Mouse (Mus musculus) embryonic facial prominence, embryonic 13.5 days (tissue): Measurements from ENCODE around the gene Slc8a1. TPM values are rescaled to one million over a fixed set of nuclear protein-coding genes. Genes with fewer than 3 reads are reported as not detected.

ENCODE experiments used
- ATAC-seq: fragments of 200-750 bp; cut with Nextera tagmentation; 2 replicates; pipeline ENCODE4 v1.8.0; 2017; ENCODE audit warnings: low read depth; ENCODE audit not compliant: insufficient number of reproducible peaks, insufficient read depth, low FRiP score, low TSS enrichment
- H3K27ac ChIP-seq: fragments of 300-500 bp; sonication (generic); 2 replicates; pipeline ENCODE4 v1.5.1; 2015; ENCODE audit warnings: moderate library complexity, mild to moderate bottlenecking, inconsistent platforms
- H3K27me3 ChIP-seq: fragments of 300-500 bp; sonication (generic); 2 replicates; pipeline ENCODE4 v1.6.1; 2015; ENCODE audit warnings: mild to moderate bottlenecking, inconsistent platforms
- H3K36me3 ChIP-seq: fragments of 300-500 bp; sonication (generic); 2 replicates; pipeline ENCODE4 v1.6.1; 2015; ENCODE audit warnings: mild to moderate bottlenecking, inconsistent platforms
- H3K4me1 ChIP-seq: fragments of 300-500 bp; sonication (generic); 2 replicates; pipeline ENCODE4 v1.6.1; 2015; ENCODE audit warnings: inconsistent platforms
- H3K4me2 ChIP-seq: fragments of 300-500 bp; sonication (generic); 2 replicates; pipeline ENCODE4 v1.6.1; 2015; ENCODE audit warnings: moderate library complexity, mild to moderate bottlenecking, inconsistent platforms
- H3K4me3 ChIP-seq: fragments of 300-500 bp; sonication (generic); 2 replicates; pipeline ENCODE4 v1.5.1; 2015; ENCODE audit warnings: mild to moderate bottlenecking, inconsistent platforms
- H3K9ac ChIP-seq: fragments of 300-500 bp; sonication (generic); 2 replicates; pipeline ENCODE4 v1.6.1; 2015; ENCODE audit warnings: mild to moderate bottlenecking, inconsistent platforms
- H3K9me3 ChIP-seq: fragments of 300-500 bp; sonication (generic); 2 replicates; pipeline ENCODE4 v1.6.1; 2016; ENCODE audit warnings: inconsistent platforms
- WGBS: fragments of 180-500 bp; shearing (Covaris S2); methylation state at CpG from one replicate; pipeline ENCODE4 v1.1.7; 2015; ENCODE audit warnings: mixed read lengths; 5-methylcytosine and 5-hydroxymethylcytosine counted together
- polyA plus RNA-seq: library from polyadenylated mRNA; unstranded; fragments of >200 nt; fragmentation: Nextera tagmentation; extraction: Ambion mirVana; gene quantifications from 2 replicates; pipeline ENCODE4 v1.2.1, GENCODE M21; 2015

Gene Slc8a1
- 5.0 and 6.8 TPM in 2 replicates for polyA plus RNA-seq

DNA sequence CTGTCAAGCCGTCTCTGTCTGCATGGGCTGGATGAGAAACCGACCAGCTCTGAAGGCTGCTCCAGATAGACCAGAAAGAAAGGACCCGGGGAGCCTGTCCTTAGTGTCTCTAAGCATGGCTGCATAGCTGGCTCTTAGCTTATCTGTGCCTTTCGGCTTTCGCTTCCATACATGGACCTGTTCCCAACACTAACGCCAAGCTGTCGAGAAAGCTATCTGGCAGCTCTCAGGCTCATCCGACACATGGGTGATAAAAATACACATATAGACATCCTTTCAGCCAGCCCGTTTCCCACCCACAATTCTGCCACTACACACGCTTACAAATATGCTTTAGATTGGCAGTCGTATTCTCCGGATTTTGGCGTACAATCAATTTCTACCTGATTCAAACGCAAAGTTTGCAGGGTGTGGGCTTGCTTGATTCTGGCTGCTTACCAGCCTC, at the start of gene Slc8a1:
Slc8a1 (minus strand) TSS at position 67 of the 445 bp plus-strand sequence.
- H3K9ac ChIP-seq, result no peak within 1 kb of the TSS
- no peak within 1 kb of the TSS for H3K27ac ChIP-seq
- WGBS, result 91% methylated on average over 14 of the region's 14 CpGs

DNA sequence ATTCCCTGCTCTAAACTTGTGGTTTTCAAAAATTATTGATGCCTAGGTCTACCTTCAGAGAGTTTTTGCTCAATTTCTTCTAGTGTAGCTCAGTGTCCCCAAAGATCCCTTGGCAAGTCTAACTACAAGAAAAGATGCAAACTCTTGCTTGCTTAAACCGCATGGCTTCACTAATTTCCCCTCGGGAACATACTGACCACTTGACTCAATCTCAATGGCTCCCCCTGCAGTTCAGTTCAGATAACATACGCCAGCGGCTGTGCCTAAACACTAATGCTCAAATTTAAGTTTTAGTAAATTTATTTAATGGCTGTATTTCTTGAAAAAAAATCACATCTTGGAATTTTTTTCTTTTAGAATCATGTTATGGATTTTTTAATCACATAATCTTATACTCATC, 49.2 kb upstream of the Slc8a1 start:
- ATAC-seq, result no peak
- H3K9me3 ChIP-seq, result no peaks in the 10 kb centered on the region
- H3K4me2 ChIP-seq, result no peak overlapping the region
- H3K27me3 ChIP-seq, result no peaks in the 10 kb centered on the region
- H3K27ac ChIP-seq, result no peak overlapping the region
- no peak overlapping the region for H3K9ac ChIP-seq
- no peaks in the 10 kb centered on the region for H3K36me3 ChIP-seq
- no peak overlapping the region for H3K4me3 ChIP-seq
- WGBS, result 36% methylated on average over 4 of the region's 4 CpGs
- no peaks in the 10 kb centered on the region for H3K4me1 ChIP-seq

More for the DNA sequence above, at the start of gene Slc8a1:
- Histone ChIP-seq H3K4me3 (no peak within 1 kb of the TSS), H3K9me3 (no peaks in the 10 kb centered on the region), H3K4me2 (no peak within 1 kb of the TSS), H3K27me3 (no peaks in the 10 kb centered on the region), H3K4me1 (no peaks in the 10 kb centered on the region), H3K36me3 (no peaks in the 10 kb centered on the region)
- no peak for ATAC-seq

DNA sequence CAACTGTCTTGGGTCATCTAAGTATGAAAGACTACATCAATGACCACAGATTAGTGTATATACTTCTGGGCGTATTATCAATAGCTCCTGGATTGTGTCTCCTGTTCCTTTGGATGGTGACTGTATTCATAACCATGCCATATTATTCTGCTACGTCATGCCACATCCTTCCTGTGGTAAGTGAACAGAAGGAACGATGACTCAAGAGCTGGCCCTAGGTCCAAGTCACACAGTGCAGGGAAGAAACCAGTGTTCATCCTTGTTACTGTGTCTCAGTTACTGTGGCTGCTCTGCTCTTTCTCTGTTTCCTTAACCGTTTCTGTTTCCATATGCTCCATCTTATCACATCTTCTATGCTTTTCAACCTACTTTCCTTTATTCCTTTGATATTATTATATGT, 44.1 kb upstream of the Slc8a1 start:
- H3K4me3 ChIP-seq, result no peak overlapping the region

DNA sequence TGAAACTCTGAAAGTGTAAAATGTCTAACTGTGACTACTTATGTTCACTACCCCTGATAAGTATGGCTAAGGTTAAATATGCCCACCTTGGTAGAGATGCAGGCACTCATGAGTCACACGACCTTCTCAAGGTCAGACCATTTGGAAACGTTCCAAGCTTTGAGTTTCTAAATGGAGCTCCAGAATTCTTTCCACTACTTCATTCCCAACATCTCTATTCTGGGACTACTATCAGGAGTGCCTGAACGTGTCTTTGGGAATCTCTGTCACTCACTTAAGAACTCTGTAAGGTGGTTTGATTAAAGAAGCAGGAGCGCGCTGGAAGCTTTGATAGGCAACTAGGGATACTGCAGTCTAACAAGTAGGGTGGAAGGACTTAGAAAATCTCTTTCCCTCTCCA, 43.3 kb upstream of the Slc8a1 start:
- H3K36me3 ChIP-seq, result no peaks in the 10 kb centered on the region
- H3K4me1 ChIP-seq, result no peaks in the 10 kb centered on the region
- H3K9me3 ChIP-seq, result no peaks in the 10 kb centered on the region
- WGBS, result 83% methylated on average over 5 of the region's 5 CpGs
- no peak overlapping the region for H3K9ac ChIP-seq
- H3K4me3 ChIP-seq, result no peak overlapping the region
- H3K4me2 ChIP-seq, result no peak overlapping the region
- no peak overlapping the region for H3K27ac ChIP-seq
- H3K27me3 ChIP-seq, result no peaks in the 10 kb centered on the region
- ATAC-seq, result no peak

More for the DNA sequence above, 44.1 kb upstream of the Slc8a1 start:
- Histone ChIP-seq H3K27me3 (no peaks in the 10 kb centered on the region), H3K9ac (no peak overlapping the region), H3K27ac (no peak overlapping the region), H3K9me3 (no peaks in the 10 kb centered on the region), H3K36me3 (no peaks in the 10 kb centered on the region), H3K4me1 (no peaks in the 10 kb centered on the region), H3K4me2 (no peak overlapping the region)
- WGBS, result 85% methylated on average over 4 of the region's 4 CpGs
- no peak for ATAC-seq

DNA sequence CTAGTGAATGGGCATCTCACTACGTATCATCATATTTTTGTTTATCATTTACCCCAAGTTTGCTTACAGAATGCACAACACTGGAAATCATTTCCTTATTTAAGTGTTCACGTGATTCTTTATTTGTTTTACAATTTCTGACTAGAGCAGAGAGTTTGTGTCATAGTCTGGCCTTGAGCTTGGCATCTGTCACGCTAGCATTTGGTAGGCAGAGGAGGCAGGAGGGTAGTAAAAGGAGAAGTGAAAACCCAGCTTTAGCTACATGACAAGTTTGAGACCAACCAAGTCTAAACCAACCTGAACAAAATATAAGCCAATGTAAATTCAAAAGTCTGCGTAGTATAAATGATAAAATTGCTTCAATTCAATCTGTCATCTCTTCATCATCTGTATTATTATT, 41.7 kb upstream of the Slc8a1 start:
- Histone ChIP-seq H3K27ac (no peak overlapping the region), H3K4me3 (no peak overlapping the region), H3K9me3 (no peaks in the 10 kb centered on the region), H3K4me2 (no peak overlapping the region), H3K9ac (no peak overlapping the region), H3K4me1 (no peaks in the 10 kb centered on the region), H3K36me3 (no peaks in the 10 kb centered on the region), H3K27me3 (no peaks in the 10 kb centered on the region)
- 80% methylated on average over 4 of the region's 4 CpGs for WGBS
- no peak for ATAC-seq

DNA sequence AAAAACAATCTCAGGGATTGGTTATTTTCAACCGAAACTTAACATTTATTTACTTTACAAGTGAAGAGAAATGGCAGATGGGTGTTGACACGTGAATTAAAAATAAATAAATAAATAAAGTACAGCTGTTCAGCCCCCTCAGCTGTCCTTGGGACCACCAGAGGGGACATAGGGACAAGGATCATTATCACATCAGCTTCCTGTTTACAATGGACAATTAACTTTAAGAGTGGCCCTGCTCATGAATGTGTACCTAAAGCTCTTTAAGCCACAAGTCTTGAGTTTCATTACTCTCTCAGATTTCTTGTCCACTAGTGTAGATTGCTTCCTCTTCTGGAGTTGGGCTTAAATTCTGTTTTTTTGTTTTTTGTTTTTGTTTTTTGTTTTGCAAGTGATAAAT, 12.5 kb upstream of the Slc8a1 start:
- no peak overlapping the region for H3K9ac ChIP-seq

DNA sequence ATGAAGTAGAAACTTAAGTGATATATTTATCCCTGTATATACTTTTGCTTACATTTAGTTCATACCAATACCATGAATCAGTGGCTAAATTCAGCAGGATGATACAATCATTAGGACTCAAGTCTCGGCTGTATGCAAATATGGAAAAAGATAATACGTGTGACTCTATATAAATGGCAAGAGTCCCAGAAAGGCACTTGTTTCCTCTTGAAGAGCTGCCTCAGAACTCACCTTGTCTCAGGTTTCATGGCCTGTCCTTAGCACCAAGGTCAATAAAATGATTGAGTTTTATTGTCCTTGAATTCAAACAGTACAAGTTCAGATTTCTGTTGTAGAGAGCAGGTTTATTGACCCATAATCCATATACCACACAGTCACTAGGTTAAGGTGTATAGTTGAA, 4.9 kb upstream of the Slc8a1 start:
- Histone ChIP-seq H3K9me3 (no peaks in the 10 kb centered on the region), H3K9ac (no peak overlapping the region), H3K4me3 (no peak overlapping the region), H3K36me3 (no peaks in the 10 kb centered on the region), H3K27me3 (no peaks in the 10 kb centered on the region), H3K27ac (no peak overlapping the region), H3K4me1 (no peaks in the 10 kb centered on the region), H3K4me2 (no peak overlapping the region)
- 83% methylated on average over 2 of the region's 2 CpGs for WGBS
- no peak for ATAC-seq

More for the DNA sequence above, 12.5 kb upstream of the Slc8a1 start:
- no peaks in the 10 kb centered on the region for H3K27me3 ChIP-seq
- no peak overlapping the region for H3K4me2 ChIP-seq
- H3K4me1 ChIP-seq, result no peaks in the 10 kb centered on the region
- no peaks in the 10 kb centered on the region for H3K9me3 ChIP-seq
- 63% methylated on average over 2 of the region's 2 CpGs for WGBS
- ATAC-seq, result no peak
- no peak overlapping the region for H3K4me3 ChIP-seq
- H3K36me3 ChIP-seq, result no peaks in the 10 kb centered on the region
- no peak overlapping the region for H3K27ac ChIP-seq

DNA sequence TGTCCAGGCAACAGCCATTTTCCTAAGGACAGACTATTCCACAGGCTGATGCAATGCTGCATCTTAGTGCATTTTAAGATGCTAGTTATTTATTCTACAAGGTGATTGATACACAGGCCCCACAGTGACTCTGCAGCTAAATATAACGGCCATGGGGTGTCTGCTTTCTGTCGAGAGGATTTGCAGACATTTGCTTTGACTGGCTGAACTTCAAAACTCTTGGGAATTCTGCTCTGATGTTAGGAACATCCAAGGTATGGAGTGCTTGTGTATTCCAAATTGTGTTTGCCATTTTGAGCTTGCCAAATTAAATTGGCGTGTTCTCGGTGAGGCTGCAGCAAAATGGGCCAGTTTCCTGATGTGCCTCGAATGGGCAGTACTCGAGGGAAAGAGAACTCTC, 2.4 kb upstream of the Slc8a1 start:
- ATAC-seq, result no peak
- 66% methylated on average over 6 of the region's 6 CpGs for WGBS

DNA sequence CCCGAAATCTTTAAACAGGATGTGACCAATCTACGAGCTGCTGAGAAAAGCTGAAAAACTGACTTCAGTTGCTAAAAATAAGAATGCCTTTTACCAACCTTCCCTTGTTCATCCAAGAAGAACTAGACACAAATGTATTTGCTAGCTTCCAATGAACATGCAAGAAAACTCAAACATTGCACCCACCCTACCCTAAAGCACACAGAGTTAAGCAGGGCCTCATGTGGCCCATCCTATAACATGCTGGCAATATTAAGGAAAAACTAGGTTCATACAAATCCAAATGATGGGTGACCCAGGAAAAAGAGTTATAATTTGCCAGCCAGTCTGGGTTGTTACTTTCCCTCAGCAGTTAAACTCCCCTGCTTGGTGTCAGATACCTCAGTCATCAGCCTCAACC, 398 bp downstream of the Slc8a1 start:
- Histone ChIP-seq H3K4me3 (no peak overlapping the region), H3K4me2 (no peak overlapping the region), H3K9me3 (no peaks in the 10 kb centered on the region), H3K9ac (no peak overlapping the region), H3K36me3 (no peaks in the 10 kb centered on the region), H3K27me3 (no peaks in the 10 kb centered on the region), H3K4me1 (no peaks in the 10 kb centered on the region), H3K27ac (no peak overlapping the region)
- no peak for ATAC-seq
- WGBS, result 89% methylated on average over 2 of the region's 2 CpGs

More for the DNA sequence above, 2.4 kb upstream of the Slc8a1 start:
- H3K9me3 ChIP-seq, result no peaks in the 10 kb centered on the region
- H3K36me3 ChIP-seq, result no peaks in the 10 kb centered on the region
- no peak overlapping the region for H3K4me2 ChIP-seq
- H3K27ac ChIP-seq, result no peak overlapping the region
- H3K4me1 ChIP-seq, result no peaks in the 10 kb centered on the region
- H3K4me3 ChIP-seq, result no peak overlapping the region
- no peaks in the 10 kb centered on the region for H3K27me3 ChIP-seq
- no peak overlapping the region for H3K9ac ChIP-seq

DNA sequence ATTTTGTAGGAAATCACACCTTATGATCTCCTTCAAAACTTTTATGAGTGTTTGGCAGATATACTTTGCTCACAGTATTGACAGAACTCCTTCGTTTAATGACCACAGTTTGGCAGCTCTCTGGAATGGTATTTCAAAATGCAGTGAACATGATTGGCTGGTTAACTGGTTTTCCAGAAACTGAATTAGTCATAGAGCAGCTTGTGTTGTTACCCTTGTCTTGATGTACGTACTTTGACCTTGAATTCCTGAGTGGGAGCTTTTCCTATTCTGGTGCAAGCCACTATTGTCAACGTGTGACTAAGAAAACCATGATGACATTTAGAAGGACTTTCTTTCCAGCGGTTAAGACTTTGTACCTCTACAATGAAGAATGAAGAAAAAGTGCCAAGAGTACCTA, 868 bp downstream of the Slc8a1 start:
- Histone ChIP-seq H3K36me3 (no peaks in the 10 kb centered on the region), H3K9me3 (no peaks in the 10 kb centered on the region), H3K27ac (no peak overlapping the region), H3K4me1 (no peaks in the 10 kb centered on the region), H3K9ac (no peak overlapping the region), H3K4me3 (no peak overlapping the region), H3K27me3 (no peaks in the 10 kb centered on the region), H3K4me2 (no peak overlapping the region)
- ATAC-seq, result no peak
- WGBS, result 84% methylated on average over 4 of the region's 4 CpGs

DNA sequence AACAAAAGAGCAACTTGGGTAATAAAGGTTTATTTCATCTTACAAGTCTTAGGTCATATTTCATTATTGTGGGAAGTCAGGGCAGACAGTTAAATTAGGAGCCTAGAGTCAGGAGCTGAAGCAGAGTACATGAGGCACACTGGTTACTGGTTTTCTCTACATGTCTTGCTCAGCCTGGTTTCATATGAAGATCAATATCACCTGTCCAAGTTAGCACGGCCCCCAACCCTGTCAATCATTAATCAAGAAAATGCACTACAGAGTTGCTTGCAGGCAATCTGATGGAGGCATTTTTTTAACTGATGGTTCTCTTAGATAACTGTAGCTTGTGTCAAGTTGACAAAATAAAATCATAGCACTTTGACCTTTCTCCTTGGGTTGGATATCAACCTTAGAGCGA, 2.6 kb downstream of the Slc8a1 start:
- 57% methylated on average over 2 of the region's 2 CpGs for WGBS
- no peak overlapping the region for H3K4me3 ChIP-seq
- H3K27me3 ChIP-seq, result no peaks in the 10 kb centered on the region
- ATAC-seq, result no peak
- no peak overlapping the region for H3K4me2 ChIP-seq
- H3K27ac ChIP-seq, result no peak overlapping the region
- no peaks in the 10 kb centered on the region for H3K4me1 ChIP-seq
- no peaks in the 10 kb centered on the region for H3K36me3 ChIP-seq
- no peak overlapping the region for H3K9ac ChIP-seq
- H3K9me3 ChIP-seq, result no peaks in the 10 kb centered on the region

DNA sequence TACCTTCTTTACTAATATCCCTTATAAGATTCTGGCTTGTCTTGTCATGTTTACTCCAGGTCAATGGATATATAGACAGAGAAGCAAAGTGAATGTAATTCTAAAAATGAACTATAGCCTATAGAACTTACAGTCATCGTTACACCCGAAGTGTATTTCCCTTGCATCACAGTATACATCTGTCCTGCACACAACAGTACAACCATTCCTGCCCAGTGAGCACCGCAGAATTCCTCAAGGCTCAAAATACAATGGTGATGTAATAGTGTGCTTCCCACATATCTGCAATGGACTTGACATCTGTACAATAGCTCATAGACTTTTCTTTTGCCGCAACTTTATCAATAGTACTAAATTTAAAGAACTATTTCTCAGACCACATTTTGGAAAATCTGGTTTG, 8.3 kb downstream of the Slc8a1 start:
- H3K4me1 ChIP-seq, result no peaks in the 10 kb centered on the region
- no peaks in the 10 kb centered on the region for H3K36me3 ChIP-seq
- H3K9me3 ChIP-seq, result no peaks in the 10 kb centered on the region
- no peaks in the 10 kb centered on the region for H3K27me3 ChIP-seq
- ATAC-seq, result no peak
- no peak overlapping the region for H3K9ac ChIP-seq
- no peak overlapping the region for H3K27ac ChIP-seq
- WGBS, result 94% methylated on average over 4 of the region's 4 CpGs
- no peak overlapping the region for H3K4me3 ChIP-seq
- H3K4me2 ChIP-seq, result no peak overlapping the region

DNA sequence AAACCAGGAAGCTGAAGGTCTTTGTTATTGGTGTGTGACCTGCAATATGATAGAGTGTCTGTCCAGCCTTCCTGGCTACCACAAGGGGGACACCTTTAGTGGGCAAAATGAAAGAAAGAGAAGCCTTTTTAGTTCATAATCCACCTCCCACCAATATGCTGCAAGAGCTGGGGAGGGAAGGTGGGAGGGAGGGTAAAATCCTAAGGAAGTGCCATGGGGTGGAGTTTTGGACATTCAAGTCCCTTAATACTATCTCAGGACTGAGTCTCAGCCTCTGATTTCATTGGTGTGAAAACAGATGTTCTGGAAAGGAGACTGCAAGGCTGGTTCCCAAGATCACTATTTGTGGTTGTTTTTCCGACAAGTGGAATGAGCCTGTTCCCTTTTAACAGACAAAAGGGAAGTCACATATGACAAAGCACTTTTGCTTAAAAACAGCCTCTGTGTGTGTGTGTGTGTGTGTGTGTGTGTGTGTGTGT, 25.9 kb downstream of the Slc8a1 start:
- Histone ChIP-seq H3K4me1 (no peaks in the 10 kb centered on the region), H3K36me3 (no peaks in the 10 kb centered on the region), H3K27me3 (no peaks in the 10 kb centered on the region), H3K27ac (no peak overlapping the region), H3K9me3 (no peaks in the 10 kb centered on the region), H3K4me3 (no peak overlapping the region), H3K9ac (no peak overlapping the region), H3K4me2 (no peak overlapping the region)
- no peak for ATAC-seq
- WGBS, result 66% methylated on average over 1 of the region's 1 CpGs
